Mouse (Mus musculus) G1E-ER4 (cell line): ENCODE results near the gene Gas1. TPM values are rescaled to one million over a fixed set of nuclear protein-coding genes. Genes with fewer than 3 reads are reported as not detected.

Experiments
- GATA1 ChIP-seq: IDR thresholded peaks from one replicate; pipeline ENCODE4 v1.8.0; 2012; ENCODE audit warnings: low read length, inconsistent platforms
- polyA plus RNA-seq: library from polyadenylated mRNA; stranded (reverse); fragments of >175 nt; gene quantifications from 2 replicates; pipeline ENCODE4 v1.2.3, GENCODE M21; 2012

Gene Gas1
- polyA plus RNA-seq, 1 experiment, result not detected

DNA sequence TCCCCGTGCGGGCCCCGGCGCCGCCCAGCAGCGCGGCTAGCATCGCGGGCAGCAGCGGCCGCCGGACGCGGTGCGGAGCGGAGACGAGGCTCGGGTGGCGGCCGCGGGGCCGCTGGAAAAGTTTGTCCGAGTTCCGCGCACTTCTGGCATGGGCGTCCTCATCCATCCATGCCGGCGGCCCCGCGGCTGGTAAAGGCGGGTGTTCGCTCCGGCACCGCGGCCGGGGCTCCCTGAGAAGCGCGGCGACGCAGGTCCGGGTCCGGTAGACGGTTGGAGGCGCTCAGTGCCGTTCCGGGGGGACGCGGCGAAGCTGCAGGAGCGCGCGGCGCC, 424 bp downstream of the Gas1 start:
- TF ChIP-seq GATA1, result no peak

DNA sequence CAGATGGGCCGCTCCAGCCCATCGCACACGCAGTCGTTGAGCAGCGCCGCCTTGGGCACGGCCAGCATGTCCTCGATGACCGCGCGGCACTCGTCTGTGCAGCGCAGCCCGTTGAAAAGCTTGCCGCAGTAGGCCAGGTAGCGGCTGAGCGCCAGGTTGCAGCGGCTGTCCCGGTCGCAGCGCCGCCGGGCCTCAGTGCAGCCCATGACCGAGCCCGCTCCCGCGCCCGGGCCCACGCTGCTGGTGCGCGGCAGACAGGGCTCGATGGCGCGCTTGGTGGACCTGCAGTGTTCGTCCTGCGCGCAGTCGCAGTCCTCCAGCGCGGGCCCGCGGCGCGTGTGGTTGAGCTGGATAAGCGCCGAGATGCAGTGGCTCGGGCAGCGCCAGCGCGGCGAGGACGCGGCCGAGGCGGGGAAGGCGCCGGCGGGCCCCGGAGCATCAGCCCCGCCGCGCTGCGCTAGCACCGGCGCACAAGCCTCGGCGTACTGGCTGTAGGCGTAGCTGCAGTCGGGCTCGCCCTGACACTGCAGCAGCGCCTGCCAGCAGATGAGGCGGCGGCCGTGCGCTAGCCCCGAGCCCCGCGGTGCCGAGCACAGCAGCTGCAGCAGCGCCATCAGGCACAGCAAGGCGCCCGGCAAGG, 909 bp downstream of the Gas1 start:
- no peak for TF ChIP-seq GATA1

DNA sequence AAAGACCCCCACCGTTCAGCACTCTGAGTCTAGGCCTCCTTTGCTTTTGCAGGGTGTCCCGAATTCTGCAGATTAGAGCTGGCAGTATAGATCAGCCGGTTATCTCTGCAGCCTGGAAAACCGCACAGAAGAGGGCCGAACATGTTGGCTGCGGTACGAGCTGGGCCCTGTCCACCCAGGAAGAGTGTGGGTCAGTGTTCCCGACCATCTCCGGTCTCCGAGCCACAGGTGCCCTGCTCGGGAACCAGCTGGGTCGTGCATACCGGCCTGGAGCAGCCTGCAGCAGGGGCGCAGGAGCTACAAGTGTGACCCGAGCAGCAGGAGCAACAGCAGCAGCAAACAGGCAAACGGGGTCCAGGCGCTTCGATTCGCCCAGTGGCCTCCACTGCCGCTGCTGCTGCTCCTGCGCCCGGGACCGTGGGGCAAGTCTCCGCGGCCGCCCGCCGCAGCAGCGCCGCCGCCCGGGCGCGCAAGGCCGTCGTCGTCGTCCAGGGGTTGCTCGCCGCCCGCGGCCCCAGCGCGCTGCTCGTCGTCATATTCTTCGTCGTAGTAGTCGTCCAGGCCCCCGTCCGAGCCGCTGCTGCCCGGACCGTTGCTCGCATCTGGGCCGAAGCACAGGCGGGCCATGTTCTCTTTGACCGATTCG, 1.6 kb downstream of the Gas1 start:
- TF ChIP-seq GATA1, result no peak

DNA sequence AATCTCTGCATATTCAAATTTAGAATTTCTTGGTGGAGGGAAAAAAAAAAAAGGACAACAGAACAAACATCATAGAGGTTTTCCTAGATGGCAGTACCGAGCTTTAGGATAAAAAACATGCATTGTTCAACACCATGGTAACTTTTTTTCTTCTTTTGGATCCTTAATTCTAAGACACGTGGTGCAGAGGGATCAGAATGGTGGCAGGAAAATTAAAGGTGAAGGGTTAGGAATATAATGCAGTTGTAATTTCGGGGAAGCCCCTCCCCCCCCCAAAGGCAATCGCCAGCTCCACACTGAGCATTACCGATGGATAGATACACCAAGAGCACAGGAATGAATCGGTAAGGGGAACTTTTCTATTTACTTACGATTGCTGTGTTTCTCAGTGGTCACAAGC, 2.2 kb downstream of the Gas1 start:
- no peak for TF ChIP-seq GATA1

DNA sequence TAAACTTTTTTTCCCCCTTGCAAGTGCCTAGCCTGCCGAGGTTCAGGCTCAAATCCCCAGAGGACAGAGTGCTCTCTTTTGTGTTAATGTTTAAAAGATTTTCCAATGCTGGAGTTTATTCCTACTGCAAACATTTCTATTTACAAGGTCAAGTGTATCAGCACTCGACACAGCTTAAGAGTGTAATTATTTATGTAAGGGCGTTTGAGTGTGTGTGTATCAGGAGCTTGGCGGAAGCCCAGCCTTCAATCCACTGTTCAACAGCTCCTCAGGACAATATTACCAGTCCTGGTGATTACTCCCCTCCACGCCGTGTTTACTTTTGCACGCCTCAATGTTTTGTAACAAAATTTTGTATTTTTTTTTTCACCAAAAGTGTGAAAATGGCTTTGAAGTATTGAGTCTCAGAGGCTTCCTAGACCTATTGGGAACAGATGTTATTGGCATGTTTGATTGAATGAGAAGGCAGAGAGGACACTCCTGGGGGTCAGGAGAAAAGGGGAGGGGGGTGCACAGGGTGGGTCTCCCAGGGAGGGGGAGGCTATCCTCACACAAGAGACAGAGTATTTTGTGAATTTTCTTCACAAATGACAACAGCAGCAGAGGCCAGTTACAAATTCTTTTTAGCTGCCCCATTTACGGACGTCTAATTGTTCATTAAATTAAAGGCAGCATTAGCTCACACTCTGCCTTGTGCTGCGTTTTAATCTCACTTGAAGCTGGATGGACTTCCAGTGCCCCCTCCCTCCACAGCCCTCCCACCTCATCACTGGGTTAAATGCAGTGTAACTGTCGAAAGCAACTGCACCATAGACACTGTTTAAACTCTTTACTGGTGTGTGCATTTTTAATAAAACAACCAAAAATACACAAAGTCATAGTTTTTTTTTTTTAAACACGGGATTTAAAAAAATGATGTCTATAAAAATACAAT, 3.3 kb downstream of the Gas1 start:
- no peak for TF ChIP-seq GATA1

DNA sequence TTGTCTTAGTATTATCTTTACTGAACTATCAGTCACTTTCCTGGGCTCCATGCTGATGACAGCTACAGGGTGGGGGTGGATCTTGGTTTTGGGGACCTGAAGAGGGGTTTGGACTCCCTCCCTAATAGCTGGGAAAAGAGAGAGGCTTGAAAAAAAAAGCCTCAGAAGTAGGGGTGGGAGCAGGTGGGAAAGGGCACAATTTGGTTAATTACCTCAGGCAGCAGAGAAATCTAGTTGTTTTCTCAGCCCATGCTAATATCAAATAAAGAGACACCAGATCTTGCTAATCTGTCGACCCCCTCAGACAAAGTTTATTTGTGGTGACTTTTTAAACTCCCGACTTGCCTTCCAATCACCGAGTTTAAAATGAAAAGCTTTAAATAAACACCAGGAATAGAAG, 4.0 kb downstream of the Gas1 start:
- TF ChIP-seq GATA1, result no peak

DNA sequence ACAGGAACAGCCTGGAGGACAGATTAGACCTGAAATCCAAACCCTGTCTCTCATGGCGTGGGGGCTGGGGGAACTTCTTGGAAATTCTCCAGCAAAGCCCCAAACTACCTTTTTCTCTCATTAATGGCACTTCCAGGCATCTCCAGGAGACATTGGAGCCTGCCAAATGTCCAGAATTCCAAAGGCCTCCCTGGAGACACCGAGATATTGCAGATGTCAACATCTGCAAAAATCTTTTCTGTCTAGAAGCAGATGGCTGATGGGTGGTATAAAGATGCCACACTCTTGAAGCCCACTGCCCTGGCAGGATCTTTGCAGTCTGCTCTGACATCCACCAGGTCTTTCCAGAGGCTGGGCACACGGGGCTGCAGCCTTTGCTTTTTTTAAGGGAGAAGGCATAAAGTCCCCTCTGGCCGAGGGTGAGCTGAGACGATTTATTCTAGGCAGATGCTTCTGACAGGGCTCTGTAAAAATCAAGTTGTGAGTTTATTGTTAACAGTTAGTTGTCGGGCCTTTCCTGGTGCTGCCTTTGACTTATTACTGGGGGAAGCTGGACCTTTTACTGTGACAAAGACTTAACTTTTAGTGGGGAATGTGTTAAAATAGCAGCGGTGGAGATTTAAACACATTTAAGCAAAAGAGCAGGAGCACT, 4.7 kb downstream of the Gas1 start:
- no peak for TF ChIP-seq GATA1

DNA sequence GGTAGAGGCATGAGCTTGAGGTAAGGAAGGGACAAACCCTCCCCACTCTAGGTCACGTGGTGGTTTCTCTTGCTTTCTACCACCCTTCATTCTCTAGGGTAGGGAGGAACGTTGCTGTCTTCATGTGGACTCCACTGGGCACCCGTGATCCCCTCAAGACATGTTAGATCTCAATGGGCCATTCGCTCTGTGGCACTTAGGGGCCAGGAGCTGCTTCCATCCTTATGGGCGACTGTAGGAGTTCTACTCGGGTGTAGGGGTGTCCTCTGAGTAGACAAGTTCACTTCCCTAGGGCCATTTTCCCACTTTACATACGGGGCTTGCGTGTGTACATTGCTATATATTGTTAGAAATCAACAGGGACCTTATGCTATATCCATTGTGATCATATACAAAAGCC, 5.4 kb downstream of the Gas1 start:
- no peak for TF ChIP-seq GATA1

- TF ChIP-seq GATA1, result no peak
Measured at GRCm38 (mm10) chr13:60170898-60171715, 6.1 kb downstream of the Gas1 start.

DNA sequence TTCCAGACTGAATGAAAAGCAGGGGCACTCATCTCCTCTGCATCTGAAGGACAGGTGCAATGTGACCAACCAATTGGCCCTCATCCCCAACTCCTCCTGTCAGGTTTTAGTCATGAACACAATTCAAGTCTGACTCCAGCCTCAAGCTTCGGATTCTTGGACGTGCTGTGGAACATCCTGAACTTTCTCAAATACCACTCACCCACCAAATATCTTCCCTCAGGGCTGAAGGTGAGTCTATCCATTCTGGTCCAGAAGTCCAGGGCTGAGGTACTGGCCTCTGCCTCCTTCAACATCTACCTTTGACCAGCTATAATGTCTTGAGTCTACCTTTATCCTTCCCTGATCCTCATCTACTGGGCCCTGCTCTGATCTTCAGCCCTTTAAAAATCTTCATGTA, 8.1 kb downstream of the Gas1 start:
- TF ChIP-seq GATA1, result no peak

DNA sequence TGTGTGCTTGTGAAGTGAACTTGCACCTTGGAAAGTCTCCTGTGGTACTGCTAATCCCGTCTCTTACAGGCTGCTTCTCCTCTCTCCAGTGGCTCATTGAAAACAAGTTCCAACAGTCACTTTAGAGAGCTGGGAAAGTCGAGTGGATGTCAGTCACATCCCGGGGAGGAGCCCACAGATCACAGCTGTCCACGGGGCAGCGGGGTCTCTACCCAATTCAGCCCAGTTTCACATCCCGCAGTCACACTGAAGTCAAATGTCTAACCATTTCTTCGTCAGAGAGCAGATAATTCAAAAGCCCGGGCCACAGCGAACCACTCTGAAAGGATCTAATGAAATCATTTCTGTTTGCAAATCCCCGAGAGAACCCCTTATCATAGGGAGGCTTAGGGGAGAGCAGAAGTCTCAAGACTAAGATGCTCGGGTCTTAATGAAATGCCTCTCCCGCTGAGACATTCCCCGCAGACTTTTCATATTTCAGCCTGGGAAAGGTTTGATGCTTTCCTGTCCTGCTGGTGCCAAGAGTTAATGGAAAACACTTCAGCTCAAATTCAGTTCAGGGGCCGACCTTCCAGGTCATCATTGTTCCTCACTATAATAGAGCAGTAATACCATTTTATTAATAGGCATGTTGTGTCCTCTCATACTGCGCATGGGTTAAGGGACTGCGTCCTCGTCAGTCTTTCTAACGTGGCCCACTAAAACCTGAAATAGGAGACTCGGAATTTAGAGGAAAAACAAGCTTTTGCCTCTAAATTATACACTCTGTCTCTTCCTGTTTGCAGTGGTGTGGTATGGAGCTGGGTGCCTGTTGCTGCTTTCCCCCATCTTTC, 20.7 kb downstream of the Gas1 start:
- no peak for TF ChIP-seq GATA1

GRCm38 (mm10) chr13:60154170-60154569, 23.0 kb downstream of the Gas1 start:
- TF ChIP-seq GATA1, result no peak

DNA sequence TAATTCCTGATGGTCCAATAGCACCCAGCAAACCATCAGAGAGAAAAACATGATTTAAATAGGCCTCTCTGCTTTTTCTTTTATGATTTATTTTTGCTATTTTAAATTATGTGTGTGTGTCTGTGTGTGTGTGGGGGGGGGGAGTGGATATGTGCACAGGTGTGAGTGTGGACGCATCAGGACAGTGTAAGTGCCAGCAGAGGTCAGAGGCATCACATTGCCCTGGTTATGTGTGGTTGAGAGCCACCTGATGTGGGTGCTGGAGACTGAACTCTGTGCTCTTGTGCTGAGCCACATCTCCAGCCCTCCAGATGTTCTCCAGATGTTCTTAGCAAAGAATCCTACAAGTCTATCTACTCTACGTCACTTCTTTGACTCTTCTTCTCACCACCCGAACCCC, 28.9 kb downstream of the Gas1 start:
- TF ChIP-seq GATA1, result no peak

GRCm38 (mm10) chr13:60147857-60148181, 29.3 kb downstream of the Gas1 start:
- no peak for TF ChIP-seq GATA1
